Mouse (Mus musculus) embryonic facial prominence, embryonic 12.5 days (tissue): ENCODE results near the gene Frs2. TPM values are rescaled to one million over a fixed set of nuclear protein-coding genes. Genes with fewer than 3 reads are reported as not detected.
"Not testable (repeated sequence)": the region's sequence is repeated elsewhere in the genome, so short reads cannot be mapped to it uniquely, and the experiment has no call there.

ENCODE experiments used
- ATAC-seq: fragments of 200-750 bp; cut with Nextera tagmentation; 2 replicates; pipeline ENCODE4 v1.8.0; 2017; ENCODE audit not compliant: insufficient number of reproducible peaks, insufficient read depth, low FRiP score, low TSS enrichment
- H3K27ac ChIP-seq: fragments of 300-500 bp; sonication (generic); 2 replicates; pipeline ENCODE4 v1.5.1; 2016; ENCODE audit warnings: mild to moderate bottlenecking
- H3K27me3 ChIP-seq: fragments of 300-500 bp; sonication (generic); 2 replicates; pipeline ENCODE4 v1.6.1; 2016; ENCODE audit warnings: mild to moderate bottlenecking, moderate library complexity
- H3K36me3 ChIP-seq: fragments of 300-500 bp; sonication (generic); 2 replicates; pipeline ENCODE4 v1.6.1; 2016; ENCODE audit warnings: mild to moderate bottlenecking
- H3K4me1 ChIP-seq: fragments of 300-500 bp; sonication (generic); 2 replicates; pipeline ENCODE4 v1.6.1; 2016
- H3K4me2 ChIP-seq: fragments of 300-500 bp; sonication (generic); replicated peaks from 2 replicates; pipeline ENCODE4 v1.6.1; 2016; ENCODE audit warnings: mild to moderate bottlenecking, moderate library complexity
- H3K4me3 ChIP-seq: fragments of 300-500 bp; sonication (generic); 2 replicates; pipeline ENCODE4 v1.5.1; 2016; ENCODE audit warnings: mild to moderate bottlenecking
- H3K9ac ChIP-seq: fragments of 300-500 bp; sonication (generic); 2 replicates; pipeline ENCODE4 v1.6.1; 2016; ENCODE audit warnings: mild to moderate bottlenecking, moderate library complexity
- H3K9me3 ChIP-seq: fragments of 300-500 bp; sonication (generic); 2 replicates; pipeline ENCODE4 v1.6.1; 2016; ENCODE audit warnings: mild to moderate bottlenecking, moderate library complexity
- WGBS: fragments of 180-500 bp; shearing (Covaris S2); methylation state at CpG from one replicate; pipeline ENCODE4 v1.1.7; 2016; 5-methylcytosine and 5-hydroxymethylcytosine counted together
- polyA plus RNA-seq: library from polyadenylated mRNA; unstranded; fragments of >200 nt; fragmentation: Nextera tagmentation; extraction: Ambion mirVana; gene quantifications from 2 replicates; pipeline ENCODE4 v1.2.1, GENCODE M21; 2016

Frs2 gene
- polyA plus RNA-seq, 1 experiment from 2014 or later, result 24.4 TPM

- H3K27me3 ChIP-seq, result no peaks in the 10 kb centered on the region
- WGBS, result 79% methylated on average over 8 of the region's 8 CpGs
- no peaks in the 10 kb centered on the region for H3K9me3 ChIP-seq
- H3K4me2 ChIP-seq, result no peak overlapping the region
- H3K36me3 ChIP-seq, result no peaks in the 10 kb centered on the region
- no peak overlapping the region for H3K4me3 ChIP-seq
- peaks cover 22% of the 10 kb centered on the region; the same call in 1 of the 2 replicates for H3K4me1 ChIP-seq
- ATAC-seq, result no peak
- no peak overlapping the region for H3K9ac ChIP-seq
- H3K27ac ChIP-seq, result no peak overlapping the region
Observed at GRCm38 (mm10) chr10:117145546-117146265, 2.6 kb downstream of the Frs2 start.

GRCm38 (mm10) chr10:117144628-117145027, 3.7 kb downstream of the Frs2 start:
- WGBS, result 74% methylated on average over 6 of the region's 6 CpGs

DNA sequence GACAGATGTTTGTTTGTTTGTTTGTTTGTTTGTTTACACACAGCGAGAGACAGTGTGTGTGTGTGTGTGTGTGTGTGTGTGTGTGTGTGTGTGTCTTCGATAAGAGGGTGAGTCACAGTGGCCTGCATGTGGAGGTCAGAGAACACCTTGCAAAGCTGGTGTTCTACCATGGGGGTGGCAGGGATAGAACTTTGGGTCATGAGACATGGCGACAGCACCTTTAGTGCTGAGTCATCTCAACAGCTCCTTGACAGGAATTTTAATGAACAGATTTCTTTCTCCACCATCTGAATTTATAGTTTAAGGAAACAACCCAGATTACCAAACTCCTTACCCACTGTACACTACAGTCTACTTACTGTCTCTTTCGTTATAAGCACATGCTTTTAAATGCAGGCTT, 4.3 kb downstream of the Frs2 start:
- ATAC-seq, result no peak
- Histone ChIP-seq H3K27me3 (no peaks in the 10 kb centered on the region), H3K4me2 (no peak overlapping the region), H3K9me3 (no peaks in the 10 kb centered on the region), H3K9ac (no peak overlapping the region), H3K4me3 (no peak overlapping the region), H3K27ac (no peak overlapping the region), H3K4me1 (peaks cover 17% of the 10 kb centered on the region; the same call in 1 of the 2 replicates), H3K36me3 (no peaks in the 10 kb centered on the region)
- 92% methylated on average over 4 of the region's 4 CpGs for WGBS

More at GRCm38 (mm10) chr10:117144628-117145027, 3.7 kb downstream of the Frs2 start:
- H3K4me3 ChIP-seq, result no peak overlapping the region
- no peaks in the 10 kb centered on the region for H3K36me3 ChIP-seq
- H3K9me3 ChIP-seq, result no peaks in the 10 kb centered on the region
- H3K27me3 ChIP-seq, result no peaks in the 10 kb centered on the region
- H3K4me1 ChIP-seq, result peaks cover 20% of the 10 kb centered on the region; the same call in 1 of the 2 replicates
- H3K9ac ChIP-seq, result no peak overlapping the region
- no peak overlapping the region for H3K27ac ChIP-seq
- no peak for ATAC-seq
- H3K4me2 ChIP-seq, result no peak overlapping the region

DNA sequence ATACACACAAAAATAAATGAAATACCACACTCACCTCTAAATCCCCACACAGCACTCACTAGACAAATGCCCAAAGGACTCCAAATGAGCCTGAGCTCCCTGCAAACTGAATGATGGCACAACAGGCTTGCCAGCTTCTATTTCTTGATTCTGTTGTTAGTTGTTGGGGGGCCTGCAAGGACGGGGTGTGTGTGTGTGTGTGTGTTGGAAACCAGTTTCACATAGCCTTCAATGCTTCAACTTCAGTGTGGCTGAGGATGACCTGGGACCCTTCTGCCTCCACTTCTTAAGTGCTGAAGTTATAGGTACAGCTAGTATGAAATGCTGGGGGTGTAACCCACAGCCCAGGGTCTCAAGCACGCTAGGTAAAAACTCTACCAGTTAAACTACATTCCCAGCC, 5.0 kb downstream of the Frs2 start:
- no peaks in the 10 kb centered on the region for H3K9me3 ChIP-seq
- no peak overlapping the region for H3K9ac ChIP-seq
- H3K4me1 ChIP-seq, result peaks cover 17% of the 10 kb centered on the region; the same call in 1 of the 2 replicates
- H3K36me3 ChIP-seq, result no peaks in the 10 kb centered on the region
- no peak overlapping the region for H3K4me3 ChIP-seq
- ATAC-seq, result no peak
- H3K27me3 ChIP-seq, result no peaks in the 10 kb centered on the region
- 90% methylated on average over 2 of the region's 2 CpGs for WGBS
- H3K4me2 ChIP-seq, result no peak overlapping the region
- H3K27ac ChIP-seq, result no peak overlapping the region

DNA sequence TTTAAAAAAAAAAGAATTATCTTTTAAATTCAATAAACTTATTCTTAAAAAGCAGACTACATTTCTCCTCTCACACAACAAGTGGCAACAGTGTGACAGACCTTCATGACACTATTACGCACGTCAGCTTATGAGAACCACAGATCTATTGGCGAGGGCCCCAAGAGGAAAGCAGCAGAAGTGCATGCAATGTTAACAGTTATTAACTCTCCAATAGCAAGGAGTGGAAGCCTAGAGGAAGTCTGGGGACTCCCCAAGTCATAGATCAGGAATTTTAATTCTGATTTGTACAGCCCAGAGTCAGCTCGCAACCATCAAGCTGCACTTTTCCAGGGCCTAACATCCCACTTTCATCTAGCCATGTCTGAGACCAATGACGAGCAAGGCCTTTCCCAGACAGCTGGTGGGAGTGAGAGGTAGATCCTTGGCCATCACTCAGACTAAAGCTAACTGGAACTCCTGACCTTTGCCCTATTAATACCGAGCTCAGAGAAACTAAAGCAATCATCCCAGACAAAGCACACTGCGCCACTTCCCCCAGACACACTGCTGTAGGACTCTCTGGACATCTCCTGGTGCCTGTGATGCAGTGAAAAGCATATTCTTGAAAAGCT, 6.3 kb downstream of the Frs2 start:
- Histone ChIP-seq H3K36me3 (no peaks in the 10 kb centered on the region), H3K4me1 (peaks cover 17% of the 10 kb centered on the region; the same call in 1 of the 2 replicates), H3K9me3 (no peaks in the 10 kb centered on the region), H3K27me3 (no peaks in the 10 kb centered on the region), H3K27ac (no peak overlapping the region), H3K9ac (no peak overlapping the region), H3K4me3 (no peak overlapping the region), H3K4me2 (no peak overlapping the region)
- 67% methylated on average over 7 of the region's 7 CpGs for WGBS
- no peak for ATAC-seq

DNA sequence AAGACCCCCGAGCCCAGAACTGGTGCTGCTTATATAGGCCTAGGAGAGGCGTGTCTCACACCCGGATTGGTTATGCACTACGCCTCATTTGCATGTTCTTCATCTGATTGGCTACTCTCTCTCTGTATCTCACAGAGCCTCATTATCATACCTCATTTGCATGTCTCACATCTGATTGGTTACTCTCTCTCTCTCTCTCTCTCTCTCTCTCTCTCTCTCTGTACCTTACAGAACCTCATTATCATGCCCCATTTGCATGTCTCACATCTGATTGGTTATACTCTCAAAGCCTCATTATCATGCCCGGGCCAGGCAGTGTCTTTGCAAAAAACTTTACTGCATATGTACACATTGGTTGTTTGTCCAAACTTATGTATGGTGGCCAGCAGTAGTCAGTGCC, 16.8 kb downstream of the Frs2 start:
- ATAC-seq, H3K4me1 ChIP-seq, H3K4me3 ChIP-seq, H3K27me3 ChIP-seq, H3K36me3 ChIP-seq, H3K9ac ChIP-seq, H3K4me2 ChIP-seq, H3K27ac ChIP-seq, H3K9me3 ChIP-seq: not testable (repeated sequence)
- whole genome bisulfite sequencing, result 89% methylated on average over 5 of the region's 5 CpGs

DNA sequence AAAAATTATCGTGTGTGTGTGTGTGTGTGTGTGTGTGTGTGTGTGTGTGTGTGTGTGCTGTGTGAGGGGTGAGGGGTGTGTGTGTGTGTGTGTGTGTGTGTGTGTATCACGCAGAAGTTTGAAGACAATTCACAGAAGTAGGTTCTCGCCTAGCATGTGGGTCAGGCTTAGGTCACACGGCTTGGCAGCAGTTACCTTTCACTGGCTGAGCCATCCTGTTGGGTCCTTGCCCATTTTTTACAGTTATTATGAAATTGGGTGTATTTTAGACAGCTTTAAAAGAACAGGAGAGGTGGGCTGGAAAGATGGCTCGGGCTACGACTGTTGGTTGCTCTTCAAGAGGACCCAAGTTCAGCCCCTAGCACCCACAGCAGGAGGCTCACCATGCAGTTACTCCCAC, 18.3 kb downstream of the Frs2 start:
- ATAC-seq, result no peak
- 93% methylated on average over 6 of the region's 6 CpGs for WGBS
- no peaks in the 10 kb centered on the region for H3K9me3 ChIP-seq
- H3K36me3 ChIP-seq, result peaks cover 6% of the 10 kb centered on the region; the same call in 1 of the 2 replicates
- H3K9ac ChIP-seq, result no peak overlapping the region
- no peaks in the 10 kb centered on the region for H3K27me3 ChIP-seq
- H3K4me1 ChIP-seq, result 0 out of 2 replicates have a peak, but pooled peaks cover 4% of the 10 kb centered on the region
- H3K27ac ChIP-seq, result no peak overlapping the region
- no peak overlapping the region for H3K4me3 ChIP-seq
- H3K4me2 ChIP-seq, result no peak overlapping the region

- no peaks in the 10 kb centered on the region for H3K9me3 ChIP-seq
- peaks cover 6% of the 10 kb centered on the region; the same call in 1 of the 2 replicates for H3K36me3 ChIP-seq
- H3K4me1 ChIP-seq, result 0 out of 2 replicates have a peak, but pooled peaks cover 4% of the 10 kb centered on the region
- H3K9ac ChIP-seq, result no peak overlapping the region
- H3K27me3 ChIP-seq, result no peaks in the 10 kb centered on the region
- ATAC-seq, result no peak
- no peak overlapping the region for H3K4me2 ChIP-seq
- no peak overlapping the region for H3K27ac ChIP-seq
- H3K4me3 ChIP-seq, result no peak overlapping the region
- 91% methylated on average over 2 of the region's 2 CpGs for WGBS
Observed at GRCm38 (mm10) chr10:117128693-117129092, 19.6 kb downstream of the Frs2 start.

DNA sequence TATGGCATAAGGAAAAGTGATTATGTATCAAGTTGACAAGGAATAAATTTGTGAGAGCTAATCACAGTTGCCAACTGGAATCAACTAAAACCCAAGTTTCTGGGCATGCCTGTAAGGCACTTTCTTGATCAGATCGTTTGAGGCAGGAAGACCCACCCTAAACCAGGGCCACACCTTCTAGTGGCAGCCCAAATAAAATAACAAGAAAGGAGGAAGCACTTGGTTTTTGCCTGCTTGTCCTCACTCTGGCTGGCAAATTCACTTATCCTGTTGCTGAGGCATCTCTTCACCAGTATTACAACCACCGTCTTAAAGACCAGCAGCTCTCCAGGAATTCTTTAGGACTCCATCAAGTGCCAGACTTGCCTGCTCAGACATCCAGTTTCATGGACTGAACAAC, 20.9 kb downstream of the Frs2 start:
- Histone ChIP-seq H3K36me3 (peaks cover 6% of the 10 kb centered on the region; the same call in 1 of the 2 replicates), H3K4me2 (no peak overlapping the region), H3K9me3 (no peaks in the 10 kb centered on the region), H3K4me3 (no peak overlapping the region), H3K4me1 (0 out of 2 replicates have a peak, but pooled peaks cover 4% of the 10 kb centered on the region), H3K27me3 (no peaks in the 10 kb centered on the region), H3K27ac (no peak overlapping the region), H3K9ac (no peak overlapping the region)
- ATAC-seq, result no peak
- WGBS, result 69% methylated on average over 2 of the region's 2 CpGs

- 0 out of 2 replicates have a peak, but pooled peaks cover 4% of the 10 kb centered on the region for H3K4me1 ChIP-seq
- H3K4me2 ChIP-seq, result no peak overlapping the region
- H3K4me3 ChIP-seq, result no peak overlapping the region
- H3K9ac ChIP-seq, result no peak overlapping the region
- H3K27me3 ChIP-seq, result no peaks in the 10 kb centered on the region
- H3K27ac ChIP-seq, result no peak overlapping the region
- 91% methylated on average over 1 of the region's 1 CpGs for WGBS
- peaks cover under 1% of the 10 kb centered on the region; the same call in 1 of the 2 replicates for H3K36me3 ChIP-seq
- ATAC-seq, result no peak
- no peaks in the 10 kb centered on the region for H3K9me3 ChIP-seq
Observed at GRCm38 (mm10) chr10:117126719-117127118, 21.6 kb downstream of the Frs2 start.

DNA sequence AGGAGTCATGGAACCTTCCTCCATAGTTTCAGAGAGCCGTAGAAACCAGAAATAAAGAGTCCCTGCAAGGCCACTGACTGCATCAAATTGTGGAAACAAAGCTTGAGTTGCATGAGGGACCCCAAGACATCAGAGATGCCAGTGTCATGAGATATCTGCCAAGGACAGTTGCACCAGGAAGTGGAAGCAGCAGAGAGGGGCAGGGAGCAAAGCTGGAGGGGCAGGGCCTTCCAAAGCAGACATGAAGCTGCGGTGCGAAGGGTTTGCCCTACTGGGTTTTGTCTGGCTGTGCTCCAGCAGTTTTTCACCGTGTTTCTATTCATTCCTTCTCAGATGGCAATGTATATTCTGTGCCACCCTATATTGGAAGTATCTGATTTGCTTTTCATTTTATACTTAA, 22.1 kb downstream of the Frs2 start:
- Histone ChIP-seq H3K27ac (no peak overlapping the region), H3K4me2 (no peak overlapping the region), H3K4me1 (0 out of 2 replicates have a peak, but pooled peaks cover 4% of the 10 kb centered on the region), H3K4me3 (no peak overlapping the region), H3K36me3 (no peaks in the 10 kb centered on the region), H3K9me3 (no peaks in the 10 kb centered on the region), H3K27me3 (no peaks in the 10 kb centered on the region), H3K9ac (no peak overlapping the region)
- WGBS, result 89% methylated on average over 4 of the region's 4 CpGs
- ATAC-seq, result no peak

DNA sequence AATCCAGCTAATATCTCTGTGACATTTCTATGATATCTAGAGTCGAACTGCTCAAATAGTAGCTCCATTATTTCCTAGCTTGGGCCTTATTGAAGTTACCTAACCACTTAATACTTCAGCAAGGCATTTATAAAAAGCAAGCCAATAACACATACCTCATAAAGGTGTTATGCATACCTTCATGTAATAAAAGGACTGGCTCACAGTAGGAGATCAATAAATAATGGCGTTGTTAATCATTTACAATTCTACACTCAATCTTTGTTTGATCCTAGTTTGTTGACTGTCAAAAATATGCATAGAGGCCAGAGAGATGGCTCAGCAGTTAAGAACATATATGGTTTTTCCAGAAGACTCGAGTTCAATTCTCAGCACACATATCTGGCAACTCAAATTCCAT, 26.9 kb downstream of the Frs2 start:
- Histone ChIP-seq H3K27me3 (no peaks in the 10 kb centered on the region), H3K36me3 (no peaks in the 10 kb centered on the region), H3K4me3 (no peak overlapping the region), H3K9ac (no peak overlapping the region), H3K27ac (no peak overlapping the region), H3K4me2 (no peak overlapping the region), H3K9me3 (no peaks in the 10 kb centered on the region), H3K4me1 (no peaks in the 10 kb centered on the region)
- 93% methylated on average over 3 of the region's 3 CpGs for WGBS
- no peak for ATAC-seq
